Mouse (Mus musculus): Measurements from ENCODE around the gene Lhx9.

Lhx9 gene

GRCm38 (mm10) chr1:138839809-138840430 is 8.5 kb downstream of the Lhx9 start:
- no peak for DNase-seq (ENCODE audit: low spot score in 2 of 2)

GRCm38 (mm10) chr1:138839291-138839690 is 9.1 kb downstream of the Lhx9 start:
- no peak for DNase-seq (ENCODE audit: low spot score in 2 of 2)

GRCm38 (mm10) chr1:138837786-138838743 is 10.3 kb downstream of the Lhx9 start:
- DNase-seq (ENCODE audit: low spot score in 2 of 2): no peak

GRCm38 (mm10) chr1:138835355-138835900 is 12.9 kb downstream of the Lhx9 start:
- DNase-seq (ENCODE audit: low spot score in 2 of 2): no peak

GRCm38 (mm10) chr1:138831309-138831708 is 17.1 kb downstream of the Lhx9 start:
- peak in 1 of 2 experiments; percentile 24 for DNase-seq (ENCODE audit: low spot score in 2 of 2)

- DNase-seq (ENCODE audit: low spot score in 2 of 2): no peak
These were observed 21.5 kb downstream of the Lhx9 start for GRCm38 (mm10) chr1:138826841-138827240.

GRCm38 (mm10) chr1:138822985-138823322 is 25.4 kb downstream of the Lhx9 start:
- no peak for DNase-seq (ENCODE audit: low spot score in 2 of 2)

- no peak for DNase-seq (ENCODE audit: low spot score in 2 of 2)
These were observed 26.0 kb downstream of the Lhx9 start for GRCm38 (mm10) chr1:138822255-138822984.

GRCm38 (mm10) chr1:138801732-138802131 is 46.6 kb downstream of the Lhx9 start:
- DNase-seq (ENCODE audit: low spot score in 2 of 2): no peak

- no peak for DNase-seq (ENCODE audit: low spot score in 2 of 2)
These were observed 47.1 kb downstream of the Lhx9 start for GRCm38 (mm10) chr1:138801296-138801695.

- no peak for DNase-seq (ENCODE audit: low spot score in 2 of 2)
These were observed 48.6 kb downstream of the Lhx9 start for GRCm38 (mm10) chr1:138799692-138800314.

GRCm38 (mm10) chr1:138798110-138798509 is 50.3 kb downstream of the Lhx9 start:
- no peak for DNase-seq (ENCODE audit: low spot score in 2 of 2)

- no peak for DNase-seq (ENCODE audit: low spot score in 2 of 2)
These were observed 62.5 kb downstream of the Lhx9 start for GRCm38 (mm10) chr1:138785856-138786255.

- no peak for DNase-seq (ENCODE audit: low spot score in 2 of 2)
These were observed 64.4 kb downstream of the Lhx9 start for GRCm38 (mm10) chr1:138784019-138784418.
